Mouse (Mus musculus) urinary bladder, postnatal 14 days (tissue): ENCODE data around the gene Slc22a18.
A peak's percentile ranks its signal among the peaks of the same experiment; 100 is the strongest.

Experiments
- DNase-seq: peaks from one replicate; pipeline ENCODE4 v3.0.0; 2021; ENCODE audit warnings: low spot score

Gene Slc22a18

DNA sequence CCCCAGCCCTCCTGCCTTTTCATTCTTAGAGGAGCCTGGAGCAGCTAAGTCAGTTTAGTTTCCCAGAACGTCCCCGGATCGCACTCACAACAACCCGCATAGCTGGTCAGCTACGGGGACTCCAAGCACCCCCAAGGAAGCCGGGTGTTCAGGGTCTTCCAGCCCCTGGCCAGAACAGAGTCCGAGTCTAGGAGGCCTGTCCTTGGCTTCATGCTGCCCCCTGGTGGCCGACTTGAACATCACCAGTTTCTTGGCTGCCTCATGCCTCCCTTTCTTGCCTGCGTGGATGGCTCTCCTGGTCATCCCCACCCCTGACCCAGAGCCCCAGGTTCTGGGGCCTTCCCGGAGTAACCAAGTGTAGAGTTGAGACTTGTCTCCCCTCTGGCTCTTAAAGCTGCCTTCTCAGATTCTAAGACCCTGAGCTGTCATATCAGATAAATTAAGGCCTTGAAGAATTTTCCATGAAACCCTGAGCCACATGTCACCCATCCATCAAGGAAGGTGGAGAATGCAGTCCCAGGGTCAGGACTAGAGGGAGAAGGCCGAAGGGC lies 9.6 kb upstream of the Slc22a18 start:
- DNase-seq = peak; percentile 81

DNA sequence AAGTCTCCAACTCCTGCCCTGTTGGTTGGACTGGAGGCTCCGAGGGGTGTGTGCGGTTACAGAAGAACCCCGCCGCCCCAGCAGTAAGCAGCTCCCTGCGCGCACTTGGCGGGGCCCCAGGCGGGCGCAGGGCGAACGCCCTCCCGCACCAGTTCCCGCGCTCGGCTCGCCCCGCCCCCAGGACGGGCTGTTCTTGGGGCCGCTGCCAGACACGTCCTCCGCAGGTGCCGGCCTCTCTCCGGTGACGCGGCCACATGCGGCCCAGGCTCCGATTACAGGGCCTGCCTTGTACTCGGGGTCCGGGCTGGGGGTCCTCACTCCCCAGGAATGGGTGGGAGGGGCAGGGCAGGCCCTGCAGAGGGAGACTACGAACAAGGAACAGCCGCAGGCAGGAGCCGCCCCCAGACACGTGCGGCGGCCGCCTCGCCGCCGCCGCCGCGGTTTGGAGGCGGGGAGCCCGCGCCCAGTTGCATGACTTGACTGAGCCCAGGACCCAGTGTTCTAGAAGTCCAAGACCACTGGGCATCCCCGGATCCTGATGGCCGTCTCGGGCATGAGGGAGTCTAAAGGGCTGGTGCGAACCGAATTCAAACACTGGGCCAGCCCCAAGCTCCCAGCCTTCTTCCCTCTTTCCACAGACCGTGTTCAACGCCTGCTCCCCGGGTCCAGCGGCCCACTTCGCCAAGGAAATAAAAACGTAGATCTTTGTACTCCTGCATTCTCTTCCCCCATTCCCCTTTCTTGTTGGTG lies 8.6 kb upstream of the Slc22a18 start:
- DNase-seq = peak; percentile 70

DNA sequence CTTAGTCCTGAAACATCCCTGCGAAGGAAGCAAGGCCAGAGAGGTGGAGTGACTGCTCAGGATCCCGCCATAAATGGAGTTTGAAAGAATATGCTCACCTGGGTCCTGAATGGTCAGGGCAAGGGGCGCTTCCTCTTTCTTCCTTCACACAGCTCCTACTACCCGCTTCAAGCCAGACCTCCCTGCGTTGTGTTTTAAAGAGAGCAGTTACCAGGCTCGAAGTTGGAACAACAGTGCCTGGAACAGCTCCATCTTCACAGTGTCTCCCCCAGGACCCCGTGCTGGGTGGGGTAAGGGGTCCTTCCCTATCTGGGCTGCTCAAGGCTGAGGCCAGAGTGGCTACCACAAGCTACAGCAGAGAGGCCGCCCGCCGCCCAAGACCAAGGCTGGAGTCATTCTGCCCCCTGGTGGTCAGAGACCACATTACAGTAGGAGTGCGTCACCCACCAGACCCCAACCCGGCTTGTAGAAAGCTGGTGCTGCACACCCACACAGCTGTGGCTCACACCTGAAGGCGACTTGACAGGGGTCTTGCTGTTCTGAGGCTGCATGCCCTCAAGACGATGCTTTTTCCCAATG lies 7.3 kb upstream of the Slc22a18 start:
- peak; percentile 80 for DNase-seq

- DNase-seq = no peak
Observed at GRCm38 (mm10) chr7:143467714-143468113, 5.8 kb upstream of the Slc22a18 start.

DNA sequence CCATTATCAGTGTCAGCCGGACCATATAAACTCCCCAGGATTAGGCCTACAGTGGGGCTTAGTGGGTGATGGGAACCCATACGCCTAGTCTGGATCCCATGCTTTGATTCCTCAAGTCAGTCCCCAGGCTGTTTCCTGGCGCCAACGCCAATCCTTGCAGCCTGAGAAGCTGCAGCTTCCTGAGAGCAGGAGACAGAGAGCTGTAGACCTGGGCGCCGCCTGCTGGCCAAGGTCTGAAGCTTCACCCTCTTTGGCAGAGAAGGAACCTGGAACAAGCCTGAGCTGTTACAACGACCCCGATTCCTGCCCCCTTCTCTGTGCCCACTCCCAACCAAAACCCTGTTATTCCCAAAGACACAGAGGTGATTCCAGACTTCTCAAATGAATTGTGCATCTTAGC lies 3.6 kb upstream of the Slc22a18 start:
- DNase-seq = peak; percentile 82

- DNase-seq = no peak
Observed at GRCm38 (mm10) chr7:143474811-143475210, 1.3 kb downstream of the Slc22a18 start.

DNA sequence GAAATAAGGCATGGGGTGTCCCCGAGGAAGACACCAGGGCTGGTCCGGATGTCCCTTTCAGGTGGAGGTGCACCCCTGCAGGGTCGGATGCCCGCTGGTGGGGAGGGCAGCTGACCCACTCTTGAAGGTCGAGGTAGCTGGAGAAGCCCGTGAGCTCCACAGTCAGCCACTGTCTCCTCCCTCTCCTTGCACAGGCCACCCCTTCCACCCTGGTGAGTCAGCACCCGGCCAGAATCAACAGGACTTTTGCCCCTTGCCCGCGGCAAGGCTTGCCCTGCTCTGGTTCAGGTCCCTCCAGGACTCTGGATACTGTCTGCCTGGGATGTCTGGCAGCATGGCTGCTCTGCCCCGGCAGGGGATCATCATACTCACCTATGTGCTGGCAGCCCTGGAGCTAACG lies 2.3 kb downstream of the Slc22a18 start:
- peak; percentile 36 for DNase-seq

DNA sequence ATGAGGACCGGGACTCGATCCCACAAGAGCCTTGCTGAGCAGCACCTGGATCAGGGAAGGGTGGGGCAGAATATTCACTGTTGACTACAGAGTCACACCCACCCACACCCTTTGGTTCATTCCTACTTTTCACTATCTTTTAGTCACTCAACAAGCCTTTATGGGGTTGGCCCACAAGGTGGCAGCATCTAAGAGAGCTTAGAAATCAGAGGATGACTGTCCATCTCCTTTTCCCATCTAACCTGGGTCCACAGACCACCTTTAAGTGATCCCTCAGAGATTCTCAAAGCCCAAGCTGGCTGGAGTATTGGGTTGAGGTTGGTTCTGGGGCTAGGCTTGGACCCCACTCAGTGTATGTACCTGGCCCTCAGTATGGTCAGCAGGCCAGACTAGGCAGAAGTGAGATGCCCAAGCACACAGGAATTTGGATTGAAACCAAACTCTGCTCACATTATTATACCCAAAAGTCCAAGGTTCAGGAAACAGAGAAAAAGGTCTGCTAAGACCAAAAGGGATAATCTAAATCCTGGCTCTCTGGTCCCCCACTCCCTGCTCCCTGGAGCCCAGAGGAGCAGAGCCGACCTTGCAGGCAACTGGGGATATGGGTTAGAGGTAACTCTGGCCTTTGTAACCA lies 3.3 kb downstream of the Slc22a18 start:
- no peak for DNase-seq

DNA sequence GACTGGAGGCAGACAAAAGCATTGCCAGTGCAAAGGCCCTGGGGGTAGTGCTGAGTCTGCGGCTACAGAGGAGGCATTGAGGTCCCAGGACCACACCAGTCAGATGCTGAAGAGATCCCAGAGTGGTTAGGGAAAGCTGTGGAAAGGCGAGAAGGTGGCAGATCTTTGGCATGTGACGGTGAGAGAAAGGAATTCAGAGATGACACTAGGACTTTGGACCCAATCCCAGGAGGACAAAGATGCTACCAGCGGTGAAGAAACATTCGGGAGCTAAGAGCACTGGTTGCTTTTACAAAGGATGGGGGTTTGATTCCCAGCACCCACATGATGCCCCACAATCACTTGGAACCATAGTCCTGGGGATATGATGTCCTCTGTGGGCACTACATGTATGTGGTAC lies 4.3 kb downstream of the Slc22a18 start:
- DNase-seq = no peak

- DNase-seq = peak; percentile 80
Observed at GRCm38 (mm10) chr7:143480498-143480897, 7.0 kb downstream of the Slc22a18 start.

- no peak for DNase-seq
Observed at GRCm38 (mm10) chr7:143481806-143482387, 8.4 kb downstream of the Slc22a18 start.

DNA sequence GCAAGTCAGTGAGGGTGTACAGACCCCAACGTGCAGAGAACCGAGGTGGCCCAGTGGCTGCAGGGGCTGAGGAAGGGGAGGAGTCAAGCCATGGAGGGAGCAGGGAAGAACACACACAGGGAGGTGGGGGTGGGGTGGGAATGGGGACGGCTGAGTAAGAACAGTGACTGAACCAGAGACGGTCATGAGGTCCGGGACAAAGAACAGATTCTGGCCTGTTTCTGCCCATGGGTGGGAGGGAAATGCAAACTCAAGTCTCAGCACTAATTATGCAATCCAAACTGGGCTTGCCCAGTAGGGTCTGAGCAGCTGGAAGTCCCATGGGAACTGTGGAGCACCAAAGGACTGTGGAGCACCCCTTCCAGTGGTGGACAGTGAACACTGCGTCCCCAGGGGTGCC lies 9.0 kb downstream of the Slc22a18 start:
- DNase-seq = no peak

DNA sequence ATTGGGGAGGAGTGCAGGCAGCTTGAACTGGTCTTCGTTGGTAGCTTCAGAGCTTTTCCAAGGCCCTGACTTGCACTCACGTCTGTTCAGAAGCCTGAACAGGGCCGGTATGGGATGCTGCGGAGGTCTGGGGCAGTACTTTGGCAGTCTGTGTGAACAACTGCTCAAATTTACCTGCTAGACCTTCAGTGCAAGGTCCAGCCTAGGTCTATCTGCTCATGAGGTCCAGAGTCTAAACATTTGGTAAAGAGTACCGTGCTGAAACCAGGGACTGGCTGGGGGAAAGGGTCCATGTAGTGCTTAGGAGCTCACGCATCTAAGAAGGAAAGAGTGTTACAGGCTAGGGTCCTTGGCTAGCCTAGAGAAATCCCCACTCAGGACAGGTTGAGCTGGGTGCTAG lies 16.2 kb downstream of the Slc22a18 start:
- no peak for DNase-seq

GRCm38 (mm10) chr7:143493616-143494126 lies 20.1 kb downstream of the Slc22a18 start:
- no peak for DNase-seq

DNA sequence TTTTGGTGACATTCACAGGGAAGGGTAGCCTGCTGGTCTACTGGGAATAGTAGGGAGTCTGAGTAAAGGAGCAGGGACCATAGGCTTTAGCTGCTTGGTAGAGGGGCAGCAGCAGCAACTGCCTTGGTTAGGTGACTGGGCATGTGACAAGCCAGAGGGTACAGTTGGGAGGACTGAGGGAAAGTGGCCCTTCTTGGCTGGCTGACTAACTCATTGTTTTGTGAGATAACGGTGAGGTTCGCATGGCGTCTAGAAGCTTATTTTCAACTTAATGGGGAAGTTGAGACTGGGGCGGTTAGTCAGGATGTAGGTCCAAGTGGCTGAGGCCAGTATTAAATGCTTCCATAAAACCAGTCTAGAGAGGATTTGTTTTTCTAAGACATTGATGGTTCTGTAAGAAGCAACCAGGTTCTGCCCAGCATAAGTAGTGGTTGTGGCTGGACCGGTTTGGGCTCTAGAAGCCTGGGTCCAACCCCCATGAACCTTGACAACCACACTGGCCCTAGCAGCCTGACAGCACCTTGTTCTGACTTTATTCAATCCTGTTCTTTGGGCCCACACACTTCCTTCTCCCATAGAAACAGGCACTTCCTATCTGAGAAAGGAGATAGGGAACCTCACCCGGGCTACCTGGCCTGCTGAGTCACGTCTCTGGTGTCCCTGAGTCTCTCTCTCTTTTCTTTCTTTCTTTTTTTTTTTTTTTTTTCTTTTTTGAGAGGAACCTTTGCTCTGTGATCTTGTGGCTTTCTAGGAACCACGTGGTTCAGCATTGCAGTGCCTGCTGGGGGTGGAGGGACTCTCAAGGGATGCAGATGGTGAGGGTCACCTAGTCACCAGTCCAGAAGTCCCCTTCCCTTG lies 21.8 kb downstream of the Slc22a18 start:
- DNase-seq = no peak

DNA sequence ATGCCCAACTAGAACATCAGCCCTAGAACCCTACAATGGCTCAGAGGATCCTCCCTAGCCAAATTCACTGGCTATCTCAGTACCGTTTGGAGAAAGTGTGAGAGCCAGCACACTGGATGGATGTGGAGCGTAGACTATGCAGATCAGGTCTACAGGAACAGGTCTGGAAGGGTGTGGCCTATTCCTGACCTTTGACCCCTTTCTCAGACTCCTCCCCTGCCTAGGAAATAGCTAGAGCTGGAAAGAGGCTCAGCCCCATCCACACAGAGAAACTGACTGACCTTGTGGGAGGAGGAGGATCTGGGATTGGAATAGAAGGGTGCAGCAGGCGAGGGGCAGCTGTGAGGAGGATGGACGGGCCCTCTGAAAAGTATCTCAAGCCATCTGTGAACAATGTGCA lies 25.0 kb downstream of the Slc22a18 start:
- no peak for DNase-seq

DNA sequence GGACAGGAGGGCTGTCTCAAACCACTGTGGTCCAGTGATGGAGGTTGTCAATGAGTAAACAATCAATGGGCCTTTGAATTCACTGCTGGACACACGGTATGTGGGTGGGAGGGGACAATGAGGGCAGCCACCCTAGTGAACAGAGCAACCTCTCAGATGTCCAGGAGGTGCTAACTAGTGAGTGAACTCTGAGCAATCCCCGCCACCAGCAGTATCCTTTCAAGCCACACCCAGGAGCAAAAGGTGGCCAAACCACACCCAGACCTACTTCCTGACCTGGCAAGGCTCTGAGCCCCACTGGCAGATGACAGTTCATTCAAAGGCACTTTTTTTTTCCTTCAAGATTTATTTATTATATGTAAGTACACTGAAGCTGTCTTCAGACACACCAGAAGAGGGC lies 27.4 kb downstream of the Slc22a18 start:
- no peak for DNase-seq

DNA sequence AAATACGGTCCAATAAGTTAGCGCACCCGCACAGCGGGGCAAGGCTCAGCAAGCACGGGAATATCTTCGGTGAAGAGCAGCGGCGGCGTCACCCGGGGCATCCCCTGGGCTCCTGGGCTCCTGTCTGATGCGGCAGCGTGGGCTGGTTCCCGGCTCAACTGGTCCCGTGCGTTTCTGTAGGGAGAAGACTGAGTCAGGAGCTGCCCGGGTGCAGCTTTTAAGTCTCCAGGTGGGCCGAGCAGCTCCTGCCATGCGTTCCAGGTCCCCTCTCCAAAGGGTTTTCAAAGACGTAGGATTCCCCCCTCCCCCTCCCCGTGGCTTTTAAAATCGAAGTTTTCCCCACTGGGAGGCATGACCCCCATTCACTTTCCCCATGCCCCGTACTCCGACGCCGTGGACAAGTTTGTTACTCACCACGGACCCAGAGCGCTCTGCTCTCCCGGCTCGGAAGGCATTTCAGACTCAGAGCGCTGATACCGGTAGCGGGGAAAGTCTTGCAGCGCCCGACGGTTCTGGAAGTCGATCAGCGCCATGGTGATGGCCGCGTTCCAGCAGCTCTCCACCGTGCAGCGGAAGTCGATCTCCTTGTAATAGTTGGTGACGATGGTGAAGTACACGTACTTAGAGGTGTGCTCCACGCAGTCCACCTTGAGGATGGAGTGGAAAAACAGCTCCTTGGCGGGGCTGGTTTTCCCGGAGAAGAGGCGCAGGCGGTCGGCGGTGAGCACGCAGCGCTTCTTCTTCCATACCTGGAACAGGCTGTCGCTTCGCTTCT lies 28.3 kb downstream of the Slc22a18 start:
- DNase-seq = peak; percentile 44

GRCm38 (mm10) chr7:143502418-143503200 lies 29.1 kb downstream of the Slc22a18 start, which contains the start of gene Phlda2:
Phlda2 (minus strand) TSS chr7:143503150.
- peak; percentile 56 for DNase-seq

DNA sequence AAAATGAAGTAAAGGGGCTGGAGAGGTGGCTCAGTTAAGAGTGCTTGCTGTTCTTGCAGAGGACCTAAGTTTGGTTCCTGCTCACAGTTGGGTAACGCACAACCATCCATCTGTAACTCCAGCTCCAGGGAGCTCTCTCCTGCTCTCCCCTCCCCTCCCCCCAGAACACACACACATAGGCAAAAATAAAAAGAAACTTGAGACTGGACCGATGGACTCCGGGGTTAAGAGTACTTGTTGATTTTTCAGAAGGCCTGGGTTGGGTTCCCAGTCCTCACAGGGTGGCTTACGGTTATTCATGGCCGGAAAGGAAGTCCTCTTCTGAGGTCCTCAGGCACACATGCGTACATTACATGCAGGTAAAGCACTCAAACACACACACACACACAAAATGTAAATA lies 30.4 kb downstream of the Slc22a18 start:
- DNase-seq = no peak
